ENCODE assay signal across 11 mouse cellular contexts in the genomic region with DNA sequence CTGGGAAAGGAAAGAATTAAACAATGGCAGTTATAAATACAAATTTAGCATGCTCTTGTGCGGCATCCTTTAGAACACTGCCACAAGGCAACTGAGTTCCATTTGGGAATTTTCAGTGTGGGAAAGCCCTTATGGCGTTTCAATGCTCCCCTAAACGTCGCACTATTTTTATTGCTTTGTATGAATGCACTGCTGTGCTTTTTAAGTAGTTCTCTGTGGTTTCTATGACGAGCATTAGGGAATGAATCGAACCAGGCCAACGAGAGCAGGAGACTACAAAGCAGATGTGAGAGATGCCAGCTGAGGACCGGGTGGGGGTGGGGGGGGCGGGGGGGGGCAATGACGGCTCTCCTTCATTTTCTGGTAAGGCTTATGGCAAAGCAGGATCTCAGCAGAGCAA.
DNase-seq lines count a peak whose midpoint lies in the region; ATAC-seq lines count a peak whose summit lies in the region.
"Had no signal": no experiment of that assay in that cellular context is flagged by ENCODE, and none has a peak within 500 bp of the region (broad histone marks: within the 10 kb centered on the region; RNA-seq: fewer than 3 reads in every experiment).

No protein-coding gene starts in this region.

- no peak overlapping the region for H3K4me3 ChIP-seq in embryonic facial prominence, embryonic 12.5 days
- no peak overlapping the region for H3K4me3 ChIP-seq in embryonic facial prominence, embryonic 10.5 days
- no peak overlapping the region for H3K4me3 ChIP-seq in hindbrain, embryonic 10.5 days
- no peak overlapping the region for H3K4me3 ChIP-seq in midbrain, embryonic 11.5 days (ENCODE audit: low read depth, low read length)

- H3K9me3 ChIP-seq in embryonic facial prominence, embryonic 12.5 days = no peaks in the 10 kb centered on the region
- H3K9me3 ChIP-seq in embryonic facial prominence, embryonic 10.5 days = peaks cover 3% of the 10 kb centered on the region; the same call in 1 of the 2 replicates
- no peaks in the 10 kb centered on the region for H3K9me3 ChIP-seq in hindbrain, embryonic 10.5 days
- no peaks in the 10 kb centered on the region for H3K9me3 ChIP-seq in midbrain, embryonic 11.5 days (ENCODE audit: control insufficient read depth, low read length)
- H3K9me3 ChIP-seq: heart, embryonic 12.5 days had no signal

- H3K27me3 ChIP-seq in embryonic facial prominence, embryonic 12.5 days = no peaks in the 10 kb centered on the region
- H3K27me3 ChIP-seq in embryonic facial prominence, embryonic 10.5 days (replicated peaks; ENCODE audit: low read depth, poor library complexity, severe bottlenecking) = no peaks in the 10 kb centered on the region
- H3K27me3 ChIP-seq in hindbrain, embryonic 10.5 days (ENCODE audit: insufficient read depth, poor library complexity, severe bottlenecking) = peaks cover 11% of the 10 kb centered on the region; the same call in 1 of the 2 replicates
- no peaks in the 10 kb centered on the region for H3K27me3 ChIP-seq in midbrain, embryonic 11.5 days (ENCODE audit: control insufficient read depth, insufficient read depth, low read length)
- H3K27me3 ChIP-seq: heart, embryonic 12.5 days had no signal

- 0 out of 2 replicates have a peak overlapping the region, but pooled peaks have one; percentile 26 for H3K27ac ChIP-seq in embryonic facial prominence, embryonic 12.5 days
- no peak overlapping the region; the same call in 1 of the 2 replicates for H3K27ac ChIP-seq in embryonic facial prominence, embryonic 10.5 days (replicated peaks)
- H3K27ac ChIP-seq in hindbrain, embryonic 10.5 days = peak overlapping the region; percentile 86
- H3K27ac ChIP-seq in midbrain, embryonic 11.5 days (ENCODE audit: low read depth, low read length) = no peak overlapping the region

- H3K9ac ChIP-seq in embryonic facial prominence, embryonic 12.5 days = no peak overlapping the region
- no peak overlapping the region for H3K9ac ChIP-seq in midbrain, embryonic 11.5 days (ENCODE audit: low read length)
- H3K9ac ChIP-seq: heart, embryonic 12.5 days had no signal

- no peaks in the 10 kb centered on the region for H3K36me3 ChIP-seq in embryonic facial prominence, embryonic 12.5 days
- no peaks in the 10 kb centered on the region for H3K36me3 ChIP-seq in embryonic facial prominence, embryonic 10.5 days (replicated peaks)
- H3K36me3 ChIP-seq in hindbrain, embryonic 10.5 days = no peaks in the 10 kb centered on the region
- H3K36me3 ChIP-seq in midbrain, embryonic 11.5 days (ENCODE audit: control insufficient read depth, insufficient read depth, low read length) = no peaks in the 10 kb centered on the region
- H3K36me3 ChIP-seq: G1E; heart, embryonic 12.5 days had no signal

- WGBS in embryonic facial prominence, embryonic 12.5 days = 42% methylated on average over 10 of the region's 10 CpGs
- 49% methylated on average over 10 of the region's 10 CpGs for WGBS in embryonic facial prominence, embryonic 10.5 days
- 36% methylated on average over 10 of the region's 10 CpGs for WGBS in hindbrain, embryonic 10.5 days
- WGBS in midbrain, embryonic 11.5 days = 18% methylated on average over 10 of the region's 10 CpGs

- no peak for DNase-seq in embryonic facial prominence, embryonic 10.5 days (ENCODE audit: low spot score)
- DNase-seq in brain, adult 2 months (ENCODE audit: low read depth, low spot score) = peak; percentile 24
- DNase-seq in hindbrain, embryonic 10.5 days (ENCODE audit: low spot score) = no peak
- DNase-seq in midbrain, embryonic 11.5 days (ENCODE audit: low spot score, missing footprints) = no peak
- DNase-seq in cerebellum, postnatal 10 days = no peak
- DNase-seq in cerebellum, adult 11-12 months = no peak
- no peak for DNase-seq in ovary, postnatal 36 days (ENCODE audit: low spot score)
- DNase-seq: thymus, postnatal 14 days had no signal

- H3K4me1 ChIP-seq in embryonic facial prominence, embryonic 12.5 days = peaks cover 39% of the 10 kb centered on the region
- peaks cover 49% of the 10 kb centered on the region for H3K4me1 ChIP-seq in embryonic facial prominence, embryonic 10.5 days
- peaks cover 35% of the 10 kb centered on the region for H3K4me1 ChIP-seq in hindbrain, embryonic 10.5 days (replicated peaks)
- peaks cover 6% of the 10 kb centered on the region; the same call in 1 of the 2 replicates for H3K4me1 ChIP-seq in midbrain, embryonic 11.5 days (ENCODE audit: control insufficient read depth, insufficient read depth, low read length)
- H3K4me1 ChIP-seq: heart, embryonic 12.5 days had no signal

- no peak overlapping the region for H3K4me2 ChIP-seq in embryonic facial prominence, embryonic 12.5 days (replicated peaks)
- peak overlapping the region; percentile 49; the same call in 1 of the 2 replicates for H3K4me2 ChIP-seq in midbrain, embryonic 11.5 days

- no peak for ATAC-seq in embryonic facial prominence, embryonic 12.5 days (ENCODE audit: insufficient number of reproducible peaks, insufficient read depth, low FRiP score, low TSS enrichment)
- no peak for ATAC-seq in midbrain, embryonic 11.5 days (ENCODE audit: low FRiP score)

Comparison
In these comparisons a context has a peak if more than half of its experiments do, and no peak if none do; other contexts are left out.
1. H3K27ac ChIP-seq: peak in embryonic facial prominence, embryonic 12.5 days (single experiment) and hindbrain, embryonic 10.5 days (single experiment); none in embryonic facial prominence, embryonic 10.5 days (single experiment) and midbrain, embryonic 11.5 days (single experiment).